Mouse (Mus musculus) cerebellum, adult (tissue): ENCODE data around the gene Nck2.

Experiments used
- ATAC-seq: cut with Nextera tagmentation; 2 replicates; pipeline ENCODE4 v1.9.2; 2017; ENCODE audit warnings: mild to moderate bottlenecking, moderate library complexity, mixed read lengths; ENCODE audit not compliant: insufficient number of reproducible peaks, low FRiP score, low TSS enrichment

Nck2 gene

GRCm38 (mm10) chr1:43465957-43466624 is 21.7 kb downstream of the Nck2 start:
- no peak for ATAC-seq

GRCm38 (mm10) chr1:43467656-43468055 is 23.3 kb downstream of the Nck2 start:
- ATAC-seq = peak; percentile 77

GRCm38 (mm10) chr1:43468207-43468606 is 23.8 kb downstream of the Nck2 start:
- no peak for ATAC-seq

GRCm38 (mm10) chr1:43468978-43469377 is 24.6 kb downstream of the Nck2 start:
- ATAC-seq = no peak

GRCm38 (mm10) chr1:43470421-43471179 is 26.2 kb downstream of the Nck2 start:
- ATAC-seq = no peak

- no peak for ATAC-seq
Measured at GRCm38 (mm10) chr1:43471180-43472045, 27.0 kb downstream of the Nck2 start.

- ATAC-seq = no peak
Measured at GRCm38 (mm10) chr1:43472046-43472649, 27.8 kb downstream of the Nck2 start.

- ATAC-seq = peak; percentile 58; the same call in 1 of the 2 replicates
Measured at GRCm38 (mm10) chr1:43473734-43474534, 29.6 kb downstream of the Nck2 start.

GRCm38 (mm10) chr1:43474535-43475409 is 30.4 kb downstream of the Nck2 start:
- peak; percentile 12; the same call in 1 of the 2 replicates for ATAC-seq

- ATAC-seq = no peak
Measured at GRCm38 (mm10) chr1:43477954-43478353, 33.6 kb downstream of the Nck2 start.

- ATAC-seq = no peak
Measured at GRCm38 (mm10) chr1:43485204-43485603, 40.8 kb downstream of the Nck2 start.

- no peak for ATAC-seq
Measured at GRCm38 (mm10) chr1:43486500-43486899, 42.1 kb downstream of the Nck2 start.

- ATAC-seq = no peak
Measured at GRCm38 (mm10) chr1:43486956-43487722, 42.8 kb downstream of the Nck2 start.

GRCm38 (mm10) chr1:43489311-43489710 is 44.9 kb downstream of the Nck2 start:
- peak; percentile 45; the same call in 1 of the 2 replicates for ATAC-seq

GRCm38 (mm10) chr1:43491506-43492269 is 47.3 kb downstream of the Nck2 start:
- ATAC-seq = peak; percentile 74

- ATAC-seq = no peak
Measured at GRCm38 (mm10) chr1:43492803-43493437, 48.5 kb downstream of the Nck2 start.

GRCm38 (mm10) chr1:43496051-43496450 is 51.7 kb downstream of the Nck2 start:
- no peak for ATAC-seq
